Mouse (Mus musculus): Measurements from ENCODE around the gene Eps15l1.

The Eps15l1 gene

GRCm38 (mm10) chr8:72350727-72351126 is 70.5 kb downstream of the Eps15l1 start:
- DNase-seq (ENCODE audit: low spot score in 2 of 2): no peak

GRCm38 (mm10) chr8:72349838-72350237 is 71.4 kb downstream of the Eps15l1 start:
- no peak for DNase-seq (ENCODE audit: low spot score in 2 of 2)

- no peak for DNase-seq (ENCODE audit: low spot score in 2 of 2)
Measured at GRCm38 (mm10) chr8:72348956-72349355, 72.3 kb downstream of the Eps15l1 start.

- DNase-seq (ENCODE audit: low spot score in 2 of 2): no peak
Measured at GRCm38 (mm10) chr8:72348114-72348513, 73.1 kb downstream of the Eps15l1 start.

DNA sequence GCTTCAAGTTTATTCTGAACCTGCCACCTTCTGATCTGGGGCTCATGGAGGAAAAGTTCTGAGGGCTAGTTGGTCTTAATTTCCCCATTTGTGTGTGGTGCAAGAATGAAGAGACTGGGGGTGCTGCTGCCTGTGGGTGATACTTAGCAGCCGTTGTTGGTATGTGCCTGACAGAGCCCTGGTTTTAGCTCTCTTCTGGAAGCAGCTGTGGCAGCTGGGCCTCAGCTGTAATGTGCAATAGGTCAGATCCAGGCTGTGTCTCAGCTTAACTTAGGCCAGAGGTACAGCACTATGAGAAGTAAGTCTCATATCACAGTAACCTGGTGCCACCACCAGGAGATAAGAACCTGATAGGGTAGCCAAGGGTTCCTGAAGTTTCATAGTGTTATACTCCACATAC is 73.7 kb downstream of the Eps15l1 start:
- no peak for DNase-seq (ENCODE audit: low spot score in 2 of 2)

- no peak for DNase-seq (ENCODE audit: low spot score in 2 of 2)
Measured at GRCm38 (mm10) chr8:72343725-72344124, 77.5 kb downstream of the Eps15l1 start.

- no peak for DNase-seq (ENCODE audit: low spot score in 2 of 2)
Measured at GRCm38 (mm10) chr8:72342556-72343300, 78.5 kb downstream of the Eps15l1 start.

DNA sequence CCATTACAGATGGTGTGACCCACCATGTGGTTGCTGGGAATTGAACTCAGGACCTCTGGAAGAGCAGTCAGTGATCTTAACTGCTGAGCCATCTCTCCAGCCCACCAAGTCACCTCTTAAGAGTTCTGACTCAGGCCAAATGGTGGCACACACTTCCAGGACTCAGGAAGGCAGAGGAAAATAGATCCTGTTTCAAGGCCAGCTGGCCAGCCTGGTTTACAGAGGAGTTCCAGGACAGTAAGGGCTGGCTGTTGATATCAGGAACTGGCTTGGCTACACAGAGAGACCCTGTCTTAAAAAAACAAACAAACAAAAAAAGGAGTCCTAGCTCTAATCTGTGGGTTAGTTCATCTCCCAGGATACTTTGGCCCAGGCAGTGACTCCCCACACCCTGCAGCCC is 84.2 kb downstream of the Eps15l1 start:
- DNase-seq (ENCODE audit: low spot score in 2 of 2): no peak

DNA sequence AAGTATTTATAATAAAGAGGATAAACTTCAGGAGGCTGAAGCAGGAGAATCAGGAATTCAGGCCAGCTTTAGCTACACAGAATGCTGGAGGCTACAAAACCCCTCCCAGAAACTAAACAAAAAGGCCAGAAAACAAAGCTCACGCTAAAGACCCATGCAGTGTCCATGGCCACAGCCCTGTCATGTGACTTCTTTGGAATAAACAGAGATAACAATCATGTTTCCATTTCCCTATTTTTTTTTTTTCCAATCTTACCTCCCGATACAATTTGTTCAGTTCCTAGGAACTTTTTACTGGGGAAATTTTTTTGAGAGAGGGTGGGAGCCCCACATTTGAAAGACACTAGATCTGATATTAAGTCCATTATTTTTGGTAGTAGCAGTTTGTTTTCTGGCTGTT is 85.0 kb downstream of the Eps15l1 start:
- DNase-seq (ENCODE audit: low spot score in 2 of 2): no peak

GRCm38 (mm10) chr8:72334144-72334641 is 87.1 kb downstream of the Eps15l1 start:
- no peak for DNase-seq (ENCODE audit: low spot score in 2 of 2)

GRCm38 (mm10) chr8:72333429-72334143 is 87.7 kb downstream of the Eps15l1 start:
- DNase-seq (ENCODE audit: low spot score in 2 of 2): no peak

GRCm38 (mm10) chr8:72331631-72332030 is 89.6 kb downstream of the Eps15l1 start:
- no peak for DNase-seq (ENCODE audit: low spot score in 2 of 2)

- no peak for DNase-seq (ENCODE audit: low spot score in 2 of 2)
Measured at GRCm38 (mm10) chr8:72330806-72331516, 90.3 kb downstream of the Eps15l1 start.

GRCm38 (mm10) chr8:72329116-72329515 is 92.1 kb downstream of the Eps15l1 start:
- no peak for DNase-seq (ENCODE audit: low spot score in 2 of 2)

- DNase-seq (ENCODE audit: low spot score in 2 of 2): no peak
Measured at GRCm38 (mm10) chr8:72324708-72325107, 96.6 kb downstream of the Eps15l1 start.

DNA sequence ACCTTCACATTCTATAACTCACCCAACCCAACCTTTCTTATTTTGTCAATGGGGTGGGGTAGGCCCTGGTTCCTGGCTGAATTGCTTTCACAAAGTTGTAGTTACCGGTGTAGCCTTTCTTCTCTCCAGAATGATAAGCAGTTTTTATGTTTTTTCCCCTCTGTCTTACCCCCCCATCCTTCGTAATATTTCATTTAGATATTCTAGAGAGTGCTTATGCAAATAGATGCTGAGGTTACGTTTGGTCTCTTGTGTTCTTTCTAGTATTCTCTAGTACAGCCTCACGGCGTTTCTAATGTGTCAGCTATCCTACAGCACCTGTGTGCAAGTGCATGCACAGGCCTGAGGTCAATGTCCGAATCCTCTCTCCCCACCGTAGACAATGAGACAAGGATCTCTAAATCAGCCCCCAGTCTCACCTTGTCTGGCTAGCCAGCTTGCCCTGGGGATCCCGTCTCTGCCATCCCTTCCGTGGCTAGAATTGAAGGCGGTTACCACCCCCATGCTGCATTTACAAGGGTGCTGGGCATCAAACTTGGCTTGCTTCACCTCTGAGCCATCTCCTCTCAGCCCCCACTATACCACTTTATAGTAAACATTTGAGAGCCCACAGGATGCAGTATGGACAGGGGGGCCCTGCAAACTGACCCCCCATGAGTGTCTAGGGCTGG is 97.1 kb downstream of the Eps15l1 start:
- no peak for DNase-seq (ENCODE audit: low spot score in 2 of 2)

DNA sequence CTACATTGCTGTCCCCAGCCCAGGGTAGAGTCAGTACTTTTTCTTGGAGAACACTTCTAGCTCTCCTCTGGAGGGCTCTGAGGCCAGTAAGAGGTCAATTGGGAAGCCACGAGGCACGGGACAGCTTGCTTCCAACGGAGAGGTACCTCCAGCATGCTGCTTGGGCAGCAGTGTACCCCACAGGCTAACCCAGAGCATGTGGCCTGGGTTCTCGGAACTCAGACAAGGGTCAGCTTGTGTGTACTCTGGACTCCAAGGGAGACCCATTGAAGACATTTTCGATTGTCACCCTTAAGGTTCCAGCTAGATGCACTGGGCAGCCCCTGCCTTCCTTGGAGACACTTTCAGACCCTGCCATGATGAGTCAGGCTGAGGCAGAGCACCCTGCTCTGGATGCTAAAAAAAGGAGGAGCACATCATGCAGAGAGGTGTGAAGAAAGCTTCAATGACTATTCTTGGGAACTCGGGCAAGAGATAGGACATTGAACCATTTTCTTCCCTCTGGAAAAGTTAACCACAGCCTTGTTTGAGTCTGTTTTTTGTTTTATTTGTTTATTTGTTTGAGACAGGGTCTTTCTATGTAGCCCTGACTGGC is 98.0 kb downstream of the Eps15l1 start:
- peak; percentile 13 to 14 for DNase-seq (ENCODE audit: low spot score in 2 of 2)

GRCm38 (mm10) chr8:72322471-72322889 is 98.8 kb downstream of the Eps15l1 start:
- DNase-seq (ENCODE audit: low spot score in 2 of 2): peak; percentile 12 to 18

GRCm38 (mm10) chr8:72321635-72322441 is 99.4 kb downstream of the Eps15l1 start:
- no peak for DNase-seq (ENCODE audit: low spot score in 2 of 2)

DNA sequence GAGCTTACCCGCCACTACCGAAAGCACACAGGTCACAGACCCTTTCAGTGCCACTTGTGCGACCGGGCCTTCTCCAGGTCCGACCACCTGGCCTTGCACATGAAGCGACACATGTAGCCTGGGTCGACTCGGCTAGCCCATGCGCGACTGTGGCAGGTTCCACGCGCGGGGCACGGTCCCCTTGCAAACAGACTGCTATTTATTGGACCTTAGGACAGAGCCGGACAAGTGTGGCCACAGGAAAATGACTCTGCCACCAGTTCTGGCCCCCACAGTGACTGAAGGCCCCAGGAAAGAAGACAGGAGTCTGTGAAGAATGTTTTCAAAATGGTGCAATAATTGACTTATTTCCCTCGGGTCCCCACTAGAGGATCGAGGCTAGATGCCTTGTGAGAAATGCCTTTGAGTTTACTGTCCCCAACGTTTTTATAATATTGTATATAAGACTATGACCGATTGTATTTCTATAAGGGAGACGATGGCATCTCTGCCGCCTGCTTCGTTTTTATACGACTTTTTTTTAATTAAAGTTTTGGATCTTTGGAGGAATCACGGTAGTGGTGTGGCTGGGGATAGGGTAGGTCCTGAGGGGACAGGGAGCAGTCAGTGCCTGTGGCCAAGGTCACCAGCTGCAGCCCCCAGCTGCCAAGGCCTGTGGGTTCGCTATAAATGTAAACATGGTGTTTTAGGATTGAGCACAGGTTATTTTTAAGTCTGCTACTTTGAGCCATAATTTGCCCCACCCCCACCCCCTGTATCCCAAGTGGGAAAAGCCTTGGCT is 100.3 kb downstream of the Eps15l1 start:
- DNase-seq (ENCODE audit: low spot score in 2 of 2): no peak

Measured in right cerebral cortex, adult 2 months (tissue).